23 mouse cellular contexts compared by ENCODE assay signal in the genomic region with DNA sequence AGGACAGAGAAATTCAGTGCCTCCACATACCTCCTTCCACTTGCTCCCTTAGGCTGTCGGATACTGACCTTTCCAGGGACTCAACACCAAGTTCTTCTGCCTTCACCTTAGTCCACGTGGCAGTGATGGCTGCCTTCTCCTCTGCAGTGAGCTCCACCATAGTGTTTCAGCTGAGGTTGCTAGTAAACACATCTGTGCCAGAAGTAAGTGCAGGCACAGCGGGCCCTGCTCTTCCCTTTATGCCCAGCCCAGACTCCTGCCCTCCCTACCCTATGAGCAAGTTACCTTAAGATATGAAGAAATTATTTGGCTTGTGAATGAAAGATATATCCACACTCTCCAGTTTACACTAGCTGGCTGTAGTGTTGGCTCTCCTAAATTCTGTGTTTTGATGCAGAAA. TPM values are rescaled to one million over a fixed set of nuclear protein-coding genes. Genes with fewer than 3 reads are reported as not detected.
"Had no signal": no experiment of that assay in that cellular context is flagged by ENCODE, and none has a peak within 500 bp of the region (broad histone marks: within the 10 kb centered on the region; RNA-seq: fewer than 3 reads in every experiment).

TSS of gene Hbb-bh2 (minus strand) at position 253 of the 400 bp plus-strand sequence.

- H3K27me3 ChIP-seq: kidney, embryonic 15.5 days; midbrain, embryonic 13.5 days; neural tube, embryonic 15.5 days had no signal

- H3K27ac ChIP-seq: kidney, embryonic 15.5 days; left cerebral cortex, adult 2 months; limb, embryonic 10.5 days; midbrain, embryonic 13.5 days; neural tube, embryonic 15.5 days had no signal

- ATAC-seq: lung, postnatal 0 days; midbrain, embryonic 13.5 days had no signal

- H3K4me2 ChIP-seq: kidney, embryonic 15.5 days; midbrain, embryonic 13.5 days; neural tube, embryonic 15.5 days had no signal

- H3K4me3 ChIP-seq: kidney, embryonic 15.5 days; left cerebral cortex, adult 2 months; limb, embryonic 10.5 days; midbrain, embryonic 13.5 days; myocyte; neural tube, embryonic 15.5 days had no signal

- H3K9me3 ChIP-seq: kidney, embryonic 15.5 days; limb, embryonic 10.5 days; midbrain, embryonic 13.5 days; neural tube, embryonic 15.5 days had no signal

- H3K36me3 ChIP-seq: kidney, embryonic 15.5 days; limb, embryonic 10.5 days; midbrain, embryonic 13.5 days; neural tube, embryonic 15.5 days had no signal

- H3K4me1 ChIP-seq: kidney, embryonic 15.5 days; limb, embryonic 10.5 days; midbrain, embryonic 13.5 days; neural tube, embryonic 15.5 days had no signal

- DNase-seq: kidney, adult 18-20 months; kidney, postnatal 14 days; lung, adult 2 months; lung, postnatal 36 days; right cerebral cortex, adult 18-20 months; right cerebral cortex, postnatal 25 days; thymus, postnatal 36 days had no signal

- H3K9ac ChIP-seq: kidney, embryonic 15.5 days; midbrain, embryonic 13.5 days; neural tube, embryonic 15.5 days had no signal

RNA-seq across cellular contexts. Expression of gene Hbb-bh2, which starts in this region (rescaled TPM):
- total RNA-seq: layer of hippocampus, postnatal 25 days; left cerebral cortex, adult 2 months; left cerebral cortex, postnatal 14 days; megakaryocyte progenitor cell, adult 5-6 weeks had no signal
- polyA plus RNA-seq: kidney, embryonic 15.5 days; large intestine, adult 2 months; limb, embryonic 10.5 days; limb, embryonic 14.5 days; lung, adult 2 months; lung, postnatal 0 days; midbrain, embryonic 13.5 days; myocyte; neural tube, embryonic 11.5 days; neural tube, embryonic 15.5 days; small intestine, adult 2 months; stomach, embryonic 16.5 days; thymus, postnatal 0 days had no signal
